Mouse (Mus musculus) G1E-ER4 (cell line): ENCODE data around the gene P2rx4. TPM values are rescaled to one million over a fixed set of nuclear protein-coding genes. Genes with fewer than 3 reads are reported as not detected.

Experiments
- GATA1 ChIP-seq: IDR thresholded peaks from one replicate; pipeline ENCODE4 v1.8.0; 2012; ENCODE audit warnings: low read length, inconsistent platforms
- polyA plus RNA-seq: library from polyadenylated mRNA; stranded (reverse); fragments of >175 nt; gene quantifications from 2 replicates; pipeline ENCODE4 v1.2.3, GENCODE M21; 2012

P2rx4 gene
- polyA plus RNA-seq, 1 experiment = 5.8 TPM

- no peak for TF ChIP-seq GATA1
These were observed 24.0 kb downstream of the P2rx4 start for GRCm38 (mm10) chr5:122731321-122731720.

GRCm38 (mm10) chr5:122731991-122732673, 24.8 kb downstream of the P2rx4 start:
- TF ChIP-seq GATA1 = no peak

GRCm38 (mm10) chr5:122733881-122734280, 26.5 kb downstream of the P2rx4 start:
- no peak for TF ChIP-seq GATA1

- TF ChIP-seq GATA1 = no peak
These were observed 28.5 kb downstream of the P2rx4 start for GRCm38 (mm10) chr5:122735853-122736252.

GRCm38 (mm10) chr5:122736761-122737160, 29.4 kb downstream of the P2rx4 start:
- TF ChIP-seq GATA1 = no peak

- TF ChIP-seq GATA1 = no peak
These were observed 36.6 kb downstream of the P2rx4 start for GRCm38 (mm10) chr5:122743880-122744422.

- no peak for TF ChIP-seq GATA1
These were observed 40.6 kb downstream of the P2rx4 start for GRCm38 (mm10) chr5:122747950-122748349.

GRCm38 (mm10) chr5:122754477-122754876, 47.1 kb downstream of the P2rx4 start:
- TF ChIP-seq GATA1 = no peak

- TF ChIP-seq GATA1 = no peak
These were observed 48.3 kb downstream of the P2rx4 start for GRCm38 (mm10) chr5:122755620-122756019.

- no peak for TF ChIP-seq GATA1
These were observed 48.8 kb downstream of the P2rx4 start for GRCm38 (mm10) chr5:122756144-122756543.

GRCm38 (mm10) chr5:122756680-122757079, 49.3 kb downstream of the P2rx4 start:
- TF ChIP-seq GATA1 = no peak

- TF ChIP-seq GATA1 = no peak
These were observed 56.1 kb downstream of the P2rx4 start for GRCm38 (mm10) chr5:122763271-122764031.

- TF ChIP-seq GATA1 = no peak
These were observed 56.7 kb downstream of the P2rx4 start for GRCm38 (mm10) chr5:122764032-122764464.

- TF ChIP-seq GATA1 = no peak
These were observed 59.9 kb downstream of the P2rx4 start for GRCm38 (mm10) chr5:122767283-122767682.

- no peak for TF ChIP-seq GATA1
These were observed 61.8 kb downstream of the P2rx4 start for GRCm38 (mm10) chr5:122769101-122769568.

- no peak for TF ChIP-seq GATA1
These were observed 63.0 kb downstream of the P2rx4 start for GRCm38 (mm10) chr5:122770304-122770703.

GRCm38 (mm10) chr5:122770806-122771261, 63.5 kb downstream of the P2rx4 start:
- TF ChIP-seq GATA1 = no peak
